Mouse (Mus musculus): ENCODE results near the gene Atxn1.
A peak's percentile ranks its signal among the peaks of the same experiment; 100 is the strongest.

DNA sequence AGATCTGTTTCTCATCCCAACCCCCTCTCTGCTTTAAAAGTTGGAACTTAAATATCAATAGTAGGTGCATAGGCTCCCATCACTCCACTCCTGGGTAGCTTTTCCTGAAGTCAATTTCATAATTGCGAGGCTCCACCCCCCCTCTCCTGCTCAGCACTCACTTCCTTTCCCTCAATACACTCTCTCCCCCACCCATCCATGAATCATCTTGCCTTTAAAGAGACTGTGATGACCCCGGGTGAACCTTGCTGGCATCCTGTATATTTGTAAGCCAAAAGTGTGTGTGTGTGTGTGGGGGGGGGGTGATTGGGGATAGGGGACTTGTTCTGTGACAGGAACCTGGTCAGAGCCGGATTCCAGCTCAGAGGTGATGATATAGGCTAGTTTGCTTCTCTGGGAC is 9.8 kb upstream of the Atxn1 start:
- TF ChIP-seq CTCF (IDR thresholded peaks at IDR 0.05) (no peak), EP300 (IDR thresholded peaks at IDR 0.05) (peak; percentile 42)

All from lung, postnatal 0 days (tissue).